Mouse (Mus musculus) testis, adult 2 months (tissue): ENCODE measurements around the gene 6430571L13Rik.

ENCODE experiments used
- CTCF ChIP-seq: fragments of 200-500 bp; IDR thresholded peaks from 2 replicates; pipeline ENCODE4 v1.5.1; 2012; ENCODE audit warnings: low read depth, mild to moderate bottlenecking, inconsistent platforms, low read length, moderate library complexity; ENCODE audit not compliant: control insufficient read depth, insufficient read depth, insufficient replicate concordance
- POLR2A ChIP-seq: fragments of 200-500 bp; IDR thresholded peaks from 2 replicates; pipeline ENCODE4 v1.6.1; 2012; ENCODE audit warnings: low read depth, mild to moderate bottlenecking, inconsistent platforms, low read length, moderate library complexity; ENCODE audit not compliant: control insufficient read depth

DNA sequence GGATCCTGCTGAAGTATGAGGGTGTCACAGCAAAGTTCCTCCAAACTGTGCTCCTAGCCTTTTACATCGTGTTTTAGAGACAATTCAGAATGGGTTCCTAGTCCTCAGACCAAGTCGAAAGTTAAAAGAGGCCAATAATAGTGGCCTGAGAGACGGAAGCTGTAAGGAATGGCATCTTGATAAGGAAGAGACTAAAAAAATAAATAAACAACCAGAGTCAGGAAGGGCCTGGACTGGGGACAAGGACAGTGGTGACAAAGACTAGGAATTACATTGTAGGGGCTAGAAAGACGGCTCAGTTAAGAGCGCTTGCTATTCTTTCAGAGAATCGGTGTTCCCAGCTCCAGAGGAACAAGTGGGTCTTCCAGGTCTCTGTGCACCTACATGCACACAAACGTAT, 37.8 kb upstream of the 6430571L13Rik start:
- TF ChIP-seq POLR2A (no peak), CTCF (no peak)
